Mouse (Mus musculus) erythroblast, adult 5-6 weeks (primary cell): ENCODE results near the gene Mertk. TPM values are rescaled to one million over a fixed set of nuclear protein-coding genes. Genes with fewer than 3 reads are reported as not detected.

ENCODE experiments used
- ATAC-seq: replicated peaks from 2 replicates; pipeline ENCODE4 v1.8.0; 2016; ENCODE audit warnings: moderate number of reproducible peaks, mild to moderate bottlenecking, moderate TSS enrichment, inconsistent platforms; ENCODE audit not compliant: poor library complexity, low FRiP score, severe bottlenecking
- total RNA-seq, 2 experiments: library from RNA; stranded (forward) in 1 of 2; stranded (reverse) in 1 of 2; fragments of 150-400 nt in 1 of 2; fragments of 200-764, 138-1000 nt in 1 of 2; gene quantifications; 2 replicates each; pipeline versions ENCODE4 v1.2.3 to v1.2.4; 2015 to 2017; ENCODE audit warnings: low replicate concordance in 2 of 2

The Mertk gene
- total RNA-seq, 2 experiments from 2014 or later: 2.1 to 2.6 TPM

DNA sequence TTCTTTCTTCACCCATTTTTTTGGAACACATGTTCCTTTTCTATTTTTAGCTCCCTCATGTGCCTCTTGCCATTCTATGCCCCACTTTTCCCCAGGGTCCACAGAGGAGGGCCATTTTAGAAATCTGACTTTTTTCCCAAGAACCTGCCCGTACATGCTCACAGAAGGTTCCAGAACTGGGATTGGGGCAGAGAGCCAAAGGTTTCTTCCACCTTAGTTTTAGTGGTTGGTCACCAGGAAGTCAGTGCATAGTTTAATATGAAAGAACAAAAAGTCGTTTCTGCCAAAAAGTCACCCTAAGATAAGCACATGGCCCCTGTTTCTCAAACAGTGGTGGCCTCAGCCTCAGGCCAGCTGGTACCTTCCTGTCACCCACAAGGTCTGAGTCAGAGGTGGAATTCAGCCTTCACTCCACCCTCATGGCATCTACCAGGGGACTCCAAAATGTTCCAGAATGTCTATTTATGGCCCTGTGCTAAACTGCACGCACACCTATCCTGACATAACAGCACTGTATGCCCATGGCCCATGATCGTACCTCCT is 56.5 kb downstream of the Mertk start:
- ATAC-seq: no peak

DNA sequence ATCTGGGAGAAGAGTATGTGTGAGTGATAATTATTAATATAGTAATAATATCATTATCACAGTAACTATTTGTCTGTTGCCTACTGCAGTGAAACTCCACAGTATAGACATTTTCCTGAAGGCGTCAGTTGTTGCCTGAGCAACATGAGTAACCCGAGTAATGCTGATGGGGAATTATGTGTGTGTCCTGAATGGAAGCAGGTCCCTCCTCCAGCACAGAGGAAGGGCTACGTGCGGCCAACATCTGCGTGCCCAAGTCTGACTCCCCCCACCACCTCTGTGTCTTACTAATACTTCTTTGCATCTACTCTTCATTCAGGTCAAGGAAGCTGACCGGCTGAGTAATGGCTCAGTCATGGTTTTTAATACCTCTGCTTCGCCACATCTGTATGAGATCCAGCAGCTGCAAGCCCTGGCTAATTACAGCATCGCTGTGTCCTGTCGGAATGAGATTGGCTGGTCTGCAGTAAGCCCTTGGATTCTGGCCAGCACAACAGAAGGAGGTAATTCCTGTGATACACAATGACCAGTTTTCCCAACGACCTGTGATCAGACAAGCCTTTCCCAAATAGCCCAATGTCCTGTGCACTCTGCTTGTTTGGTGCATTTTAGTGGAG is 60.1 kb downstream of the Mertk start:
- no peak for ATAC-seq

DNA sequence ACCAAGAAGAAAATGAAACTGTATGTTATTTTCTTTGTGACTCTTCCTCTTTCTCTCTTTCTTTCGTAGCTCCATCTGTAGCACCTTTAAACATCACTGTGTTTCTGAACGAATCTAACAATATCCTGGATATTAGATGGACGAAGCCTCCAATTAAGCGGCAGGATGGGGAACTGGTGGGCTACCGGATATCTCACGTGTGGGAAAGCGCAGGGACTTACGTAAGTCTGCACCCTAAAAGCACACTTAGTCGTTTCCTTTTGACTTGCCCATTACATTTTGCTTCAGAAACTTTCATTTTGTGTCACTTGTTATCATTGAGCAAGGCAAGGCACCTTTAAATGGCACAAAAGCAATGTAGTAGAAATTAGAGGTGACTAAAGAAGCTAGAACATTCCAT is 63.3 kb downstream of the Mertk start:
- no peak for ATAC-seq

DNA sequence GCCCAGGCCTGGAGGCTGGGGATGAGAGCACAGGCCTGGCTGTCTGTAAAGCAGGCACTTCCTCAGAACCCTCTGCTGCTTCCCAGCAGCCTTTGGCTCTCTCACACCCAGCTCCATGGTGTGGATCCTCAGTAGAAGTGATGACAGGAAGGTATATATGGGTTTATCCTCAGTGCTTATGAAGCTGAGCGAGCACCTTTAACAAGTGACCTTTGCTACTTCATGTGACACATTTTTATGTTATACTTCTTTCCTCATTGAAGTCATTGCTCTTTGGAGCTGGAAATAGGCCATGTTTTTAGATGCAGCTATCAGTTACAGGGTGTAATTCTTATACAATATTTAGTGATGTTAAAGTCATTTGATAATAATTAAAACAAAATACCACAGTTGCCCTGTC is 67.0 kb downstream of the Mertk start:
- no peak for ATAC-seq

DNA sequence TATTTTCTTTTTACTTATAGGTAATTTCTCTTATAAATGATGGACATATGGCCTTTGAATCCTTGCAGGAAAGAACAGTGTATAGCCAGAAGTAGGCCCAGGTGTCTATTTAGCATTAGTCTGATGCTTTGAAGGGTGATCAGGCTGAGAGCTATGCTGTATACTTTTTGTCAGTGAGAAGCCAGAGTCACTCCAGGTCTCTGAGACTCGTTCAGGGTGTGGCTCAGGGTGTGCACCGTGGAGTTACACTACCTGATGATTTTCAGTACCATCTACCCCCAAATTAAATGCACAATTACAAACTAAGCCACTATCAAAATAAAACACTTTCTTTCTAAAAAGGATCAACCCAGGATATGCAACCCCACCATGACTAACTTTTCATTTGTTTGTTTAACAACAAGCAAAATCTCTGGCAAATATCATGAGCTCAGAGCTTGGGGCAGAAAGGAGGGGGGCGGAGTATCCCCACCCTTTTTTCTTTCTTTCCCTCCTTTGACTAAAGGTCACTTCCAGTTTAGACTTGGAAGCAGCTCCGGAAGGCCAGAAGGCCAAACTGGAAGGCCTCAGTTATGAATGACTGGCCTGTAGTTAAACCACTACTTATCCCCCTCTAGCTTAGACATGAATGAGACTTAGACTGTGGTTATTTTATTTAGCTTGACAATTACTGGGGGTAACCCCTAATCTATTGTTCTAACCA is 69.9 kb downstream of the Mertk start:
- no peak for ATAC-seq

DNA sequence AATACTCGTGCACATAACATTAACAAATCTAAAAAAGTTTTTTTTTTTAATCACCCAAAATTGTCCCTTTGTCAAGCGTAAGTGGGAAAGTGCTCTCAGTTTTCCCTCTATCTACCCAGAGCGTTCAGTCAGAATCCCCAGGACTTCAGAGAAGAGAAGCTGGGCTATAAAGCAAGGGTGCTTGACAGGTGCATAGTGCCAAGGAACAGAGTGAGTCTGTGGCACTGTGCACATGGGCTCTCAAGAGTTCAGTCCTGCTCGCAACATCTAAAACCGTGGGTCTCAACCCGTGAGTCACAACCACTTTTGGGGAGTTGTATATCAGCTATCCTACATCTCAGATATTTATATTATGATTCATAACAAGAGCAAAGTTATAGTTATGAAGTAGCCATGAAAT is 71.8 kb downstream of the Mertk start:
- ATAC-seq: no peak

DNA sequence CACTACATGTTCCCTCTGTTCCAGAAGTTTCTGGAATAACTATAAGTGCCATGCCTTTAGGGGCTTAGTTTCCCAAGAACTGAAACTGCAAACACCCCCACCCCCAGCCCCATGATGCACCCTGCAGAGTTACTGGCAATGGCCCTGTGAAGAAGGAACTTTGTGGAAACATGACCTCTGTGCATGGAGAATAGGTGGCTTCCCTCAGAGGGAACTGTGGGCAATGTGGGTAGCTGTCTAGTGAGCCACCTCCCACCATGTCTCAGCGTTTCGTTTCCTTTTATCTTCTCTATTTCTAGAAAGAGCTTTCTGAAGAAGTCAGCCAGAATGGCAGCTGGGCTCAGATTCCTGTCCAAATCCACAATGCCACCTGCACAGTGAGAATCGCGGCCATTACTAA is 72.3 kb downstream of the Mertk start:
- no peak for ATAC-seq

DNA sequence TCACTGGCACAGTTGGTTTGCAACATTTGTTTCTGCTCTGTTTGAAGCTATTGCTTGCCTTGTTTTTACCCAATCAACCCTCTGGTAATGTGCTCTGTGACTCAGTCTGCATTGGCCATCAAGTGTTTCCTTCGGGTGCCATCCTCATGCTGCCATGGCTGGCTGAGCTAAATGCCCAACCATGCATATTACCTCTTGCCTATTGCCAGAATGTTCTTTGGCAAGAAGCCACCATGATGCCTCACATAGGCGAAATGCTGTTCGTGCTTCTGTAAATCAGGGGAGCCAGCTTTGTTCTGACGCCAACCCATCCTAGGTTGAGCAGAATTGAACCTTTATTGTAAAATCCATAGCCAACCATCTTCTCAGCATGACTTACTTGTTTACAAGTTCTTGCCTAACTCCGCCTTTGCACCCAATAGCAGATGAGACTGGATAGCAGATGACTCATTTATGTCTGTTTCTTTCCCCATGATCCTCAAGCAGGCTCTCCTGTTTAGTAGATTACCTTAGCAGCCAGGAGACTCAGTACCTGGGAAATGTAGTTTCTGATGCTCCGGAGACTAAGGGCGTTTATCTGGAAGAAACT is 73.1 kb downstream of the Mertk start:
- ATAC-seq: no peak

DNA sequence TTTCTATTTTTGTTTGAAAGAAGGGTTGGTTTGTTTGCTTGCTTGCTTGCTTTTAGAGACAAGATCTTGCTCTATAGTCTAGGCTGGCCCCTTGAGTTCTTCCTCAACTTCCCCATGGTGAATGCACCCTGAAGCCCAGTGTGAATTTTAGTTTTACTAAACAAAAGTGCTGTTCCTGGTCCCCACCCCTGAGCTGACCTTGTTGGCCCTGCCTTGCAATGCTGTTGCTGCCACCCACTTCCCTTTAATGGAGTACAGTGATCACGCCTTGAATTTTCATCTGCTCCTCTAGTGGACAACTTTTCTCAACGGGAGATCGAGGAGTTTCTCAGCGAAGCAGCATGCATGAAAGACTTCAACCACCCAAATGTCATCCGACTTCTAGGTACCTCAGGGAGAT is 83.5 kb downstream of the Mertk start:
- no peak for ATAC-seq

DNA sequence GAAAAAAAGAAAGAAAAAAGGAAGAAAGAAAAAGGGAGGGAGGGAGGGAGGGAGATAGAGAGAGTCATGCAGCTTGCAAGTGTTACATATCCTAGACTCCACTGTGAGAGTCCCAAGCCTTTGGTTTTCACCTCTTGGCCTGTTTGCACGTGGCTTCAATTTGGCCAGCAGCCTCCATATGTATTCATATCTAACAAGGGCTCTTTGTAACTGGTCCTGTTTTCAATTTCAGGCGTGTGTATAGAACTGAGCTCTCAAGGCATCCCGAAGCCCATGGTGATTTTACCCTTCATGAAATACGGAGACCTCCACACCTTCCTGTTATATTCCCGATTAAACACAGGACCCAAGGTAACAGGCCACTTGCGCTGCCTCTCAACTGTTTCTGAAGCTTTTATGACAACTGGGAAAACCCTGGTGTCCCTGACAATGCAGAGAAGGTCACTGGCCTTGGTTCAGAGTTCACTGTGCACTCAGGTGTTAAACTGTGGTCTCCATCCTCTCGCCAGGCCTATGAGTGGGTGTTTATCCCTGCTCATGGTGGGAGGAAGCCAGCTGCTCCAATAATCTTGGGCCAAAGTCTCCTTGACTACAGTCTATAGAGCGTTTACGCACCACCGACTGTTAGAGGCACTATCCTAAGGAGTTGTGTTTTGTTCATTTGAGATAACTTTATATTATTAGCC is 85.0 kb downstream of the Mertk start:
- no peak for ATAC-seq

DNA sequence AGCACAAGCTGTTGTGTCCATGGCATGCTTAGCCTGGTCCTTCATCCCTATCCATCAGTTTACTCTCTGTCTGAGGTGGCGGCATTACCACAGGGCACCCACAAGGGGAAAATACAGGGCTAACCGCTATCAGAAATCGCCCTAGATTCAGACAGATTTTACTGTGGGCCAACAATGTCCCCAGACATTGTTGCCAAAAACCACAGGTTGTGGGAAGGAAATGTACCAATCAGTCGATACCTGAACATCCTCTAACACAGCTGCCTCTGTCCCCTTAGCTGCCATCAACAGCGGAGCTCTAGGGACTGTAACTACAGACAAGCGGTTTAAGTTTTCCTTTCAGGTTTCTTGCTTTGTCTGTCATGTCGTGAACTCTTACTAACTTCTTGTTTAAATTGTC is 86.1 kb downstream of the Mertk start:
- ATAC-seq: no peak

DNA sequence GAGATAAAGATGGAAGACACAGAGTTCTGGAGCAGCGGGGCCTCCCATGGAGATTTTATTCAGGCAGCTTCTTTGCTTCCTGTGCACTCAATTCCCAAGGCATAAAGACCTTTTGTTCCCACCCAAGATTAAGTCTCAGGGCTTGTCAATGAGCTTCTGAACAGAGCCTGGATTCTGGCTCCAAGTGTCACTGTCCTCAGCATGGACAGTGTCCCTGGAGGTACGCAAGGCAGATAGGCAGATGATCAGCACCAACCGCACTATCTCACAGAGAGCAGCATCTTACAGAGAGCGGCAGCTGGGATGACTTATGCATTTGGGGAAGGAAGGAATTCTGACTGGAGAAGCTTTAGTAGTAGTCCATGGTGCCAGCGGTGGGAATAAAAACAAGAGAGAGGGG is 87.6 kb downstream of the Mertk start:
- no peak for ATAC-seq

DNA sequence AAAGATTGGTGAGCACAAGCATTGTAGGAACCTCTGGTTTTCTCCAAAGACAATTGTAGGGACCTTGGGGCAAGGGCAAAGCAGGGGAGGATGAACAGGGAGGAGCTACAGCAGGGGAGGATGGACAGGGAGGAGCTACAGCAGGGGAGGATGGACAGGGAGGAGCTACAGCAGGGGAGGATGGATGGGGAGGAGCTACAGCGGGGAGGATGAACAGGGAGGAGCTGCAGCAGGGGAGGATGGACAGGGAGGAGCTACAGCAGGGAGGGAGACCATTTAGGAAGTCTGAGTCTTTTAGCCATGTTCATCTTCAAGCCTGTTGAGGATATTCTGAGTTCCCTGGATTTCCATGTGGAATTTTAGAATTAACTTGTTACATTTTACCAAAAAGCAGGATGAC is 88.0 kb downstream of the Mertk start:
- ATAC-seq: peak; percentile 62; the same call in 1 of the 2 replicates

DNA sequence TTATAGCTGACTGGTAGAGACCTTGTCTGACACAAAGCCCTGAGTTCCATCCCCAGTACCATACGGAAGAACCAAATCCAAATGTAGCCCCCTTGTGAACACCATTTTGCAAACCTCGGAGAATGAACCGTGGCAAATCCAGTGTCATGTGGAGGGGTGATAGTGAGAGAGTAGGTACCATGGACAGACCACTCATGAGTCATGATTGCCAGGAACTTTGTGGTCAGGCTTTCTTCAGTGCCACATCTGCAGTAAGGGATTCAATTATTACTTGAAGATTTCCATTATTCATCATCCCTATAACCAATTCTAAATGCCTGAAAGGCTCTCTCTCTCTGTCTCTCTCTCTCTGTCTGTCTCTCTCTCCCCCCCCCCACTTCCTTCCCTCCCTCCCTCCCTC is 89.0 kb downstream of the Mertk start:
- no peak for ATAC-seq

DNA sequence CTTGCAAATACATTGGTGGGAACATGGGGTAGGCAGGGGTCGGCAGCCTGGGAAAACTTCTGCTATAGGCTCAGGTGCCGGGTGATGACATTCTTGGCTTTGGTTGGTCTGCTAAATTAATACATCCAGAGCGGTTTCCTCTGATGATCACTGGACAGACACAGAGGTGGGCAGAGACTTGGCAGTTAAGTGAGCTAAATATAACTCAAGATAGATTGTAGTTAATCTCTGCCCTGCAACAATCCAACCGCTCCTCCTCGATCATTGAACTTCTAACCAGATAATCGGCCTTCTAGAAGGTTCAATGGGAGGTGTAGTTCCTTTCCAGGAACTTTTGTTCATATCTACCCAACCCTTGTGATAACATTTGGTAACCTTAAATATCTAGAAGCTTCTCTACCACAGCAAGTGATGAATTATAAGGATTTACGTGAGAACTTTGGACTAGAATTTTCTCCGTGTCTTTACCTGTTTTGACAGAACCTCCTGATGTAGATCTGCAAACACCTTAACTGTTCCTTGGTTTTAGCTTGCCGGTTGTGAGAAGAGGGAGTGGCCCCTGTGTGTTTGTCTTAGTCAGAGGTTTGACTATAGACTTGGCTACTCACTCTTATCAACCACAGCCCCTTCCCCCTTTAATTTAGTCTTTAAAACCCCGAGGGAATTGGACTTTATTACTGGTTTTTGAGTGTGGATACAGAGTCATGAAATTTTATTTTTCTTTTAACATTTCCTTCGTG is 92.3 kb downstream of the Mertk start:
- no peak for ATAC-seq

DNA sequence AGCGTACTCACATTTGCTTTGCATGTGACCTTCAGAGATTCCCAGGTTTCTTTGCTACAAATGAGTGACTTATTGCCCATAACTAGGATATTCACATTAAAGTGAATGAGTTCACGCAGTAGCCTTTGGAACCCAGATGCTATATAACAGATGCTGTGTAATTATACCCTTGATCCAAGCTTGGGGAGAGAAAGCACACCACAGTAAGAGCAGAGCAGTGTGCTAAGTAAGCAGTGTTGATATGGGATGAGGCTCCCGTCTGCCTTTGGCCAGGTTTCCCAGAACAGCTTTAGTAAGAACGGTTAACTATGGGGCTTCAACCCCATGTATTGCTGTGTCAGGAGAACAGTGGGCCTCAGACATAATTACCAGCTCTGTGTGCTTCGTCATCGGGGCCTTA is 95.2 kb downstream of the Mertk start:
- no peak for ATAC-seq

DNA sequence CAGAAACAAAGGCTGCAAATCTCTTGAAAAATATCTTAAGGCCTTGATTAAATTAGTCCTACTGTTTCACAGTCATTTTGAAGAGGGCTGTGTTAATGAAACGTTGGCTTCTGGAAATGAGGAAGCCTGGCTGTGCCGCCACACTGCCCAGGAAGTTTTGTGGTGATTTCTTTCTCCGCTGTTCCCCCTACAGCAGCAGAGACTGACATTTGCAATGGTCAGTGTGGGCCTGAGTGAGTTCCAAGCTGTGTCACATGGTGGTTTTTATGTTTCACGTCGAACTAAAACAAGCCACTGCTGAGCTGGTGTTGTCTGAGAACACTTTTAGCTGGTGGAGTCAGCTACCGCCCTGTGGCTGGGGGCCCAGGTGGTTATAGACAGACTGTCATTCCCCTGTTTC is 97.7 kb downstream of the Mertk start:
- ATAC-seq: no peak

DNA sequence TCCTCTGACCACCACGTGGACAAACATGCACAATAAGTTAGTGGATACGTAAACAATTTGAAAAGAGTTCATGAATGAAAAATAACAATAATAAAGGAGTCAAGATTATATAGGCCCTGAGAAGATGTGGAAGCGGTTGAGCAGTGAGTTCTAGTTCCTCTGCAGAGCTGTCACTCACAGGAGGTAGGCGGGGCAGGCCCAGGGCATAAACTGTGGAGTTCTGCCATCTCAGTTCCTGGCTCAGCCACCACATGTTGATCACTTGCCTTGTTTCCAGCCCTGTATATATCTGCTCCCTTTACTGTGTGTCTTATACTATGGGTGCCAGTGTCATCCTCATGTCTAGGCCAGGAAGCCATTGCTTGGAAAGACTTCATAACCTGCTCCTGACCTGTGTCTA is 104.7 kb downstream of the Mertk start:
- ATAC-seq: no peak

DNA sequence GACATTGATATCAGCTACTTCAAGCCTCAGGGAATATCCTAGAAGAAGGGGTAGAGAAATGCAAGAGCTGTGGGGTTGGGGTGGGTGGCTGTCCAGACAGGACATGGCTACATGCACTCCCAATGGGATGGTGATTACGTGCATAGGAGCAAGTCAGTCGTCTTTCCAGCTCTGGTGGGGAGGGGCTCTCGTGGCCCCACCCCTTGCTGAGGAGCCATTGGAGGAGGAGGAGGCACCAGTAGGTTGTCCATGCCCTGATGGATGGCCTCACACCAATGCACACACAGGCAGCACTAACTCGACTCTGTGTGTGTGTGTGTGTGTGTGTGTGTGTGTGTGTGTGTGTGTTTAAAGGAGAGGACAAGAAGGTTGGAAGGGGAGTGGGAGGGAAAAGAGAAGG is 106.6 kb downstream of the Mertk start:
- no peak for ATAC-seq

DNA sequence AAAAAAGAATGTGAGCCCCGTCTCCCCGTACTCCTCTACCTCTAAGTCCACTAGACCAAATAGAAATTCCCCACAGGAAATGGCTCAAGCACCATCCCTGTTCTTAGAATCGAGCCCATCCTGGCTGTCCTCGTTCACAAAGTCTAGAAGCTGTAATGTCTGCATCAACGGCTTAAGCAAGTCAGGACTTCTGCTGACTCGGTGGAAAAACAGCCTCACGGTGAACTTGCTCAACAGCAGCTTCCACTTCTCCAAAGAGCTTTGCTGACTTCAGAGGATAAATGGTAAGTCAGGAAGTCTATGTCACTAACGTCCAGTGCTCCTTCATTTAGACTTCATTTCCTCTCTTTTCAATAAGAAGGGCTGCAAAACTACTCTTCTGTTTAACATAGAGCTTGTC is 107.8 kb downstream of the Mertk start:
- no peak for ATAC-seq
